Mouse (Mus musculus) thymus, postnatal 0 days (tissue): Measurements from ENCODE around the gene Nxph4. TPM values are rescaled to one million over a fixed set of nuclear protein-coding genes. Genes with fewer than 3 reads are reported as not detected.

ENCODE experiments used
- DNase-seq: peaks from one replicate; pipeline ENCODE4 v3.0.0-alpha.2; 2015; ENCODE audit warnings: low spot score
- polyA plus RNA-seq: library from polyadenylated mRNA; unstranded; fragments of >200 nt; fragmentation: Nextera tagmentation; extraction: Ambion mirVana; gene quantifications from 2 replicates; pipeline ENCODE4 v1.2.1, GENCODE M21; 2015

Gene Nxph4
- polyA plus RNA-seq: 0.19 and 0.23 TPM in 2 replicates

- DNase-seq: no peak
Observed at GRCm38 (mm10) chr10:127534036-127534928, at the start of gene Nxph4. Nxph4 (minus strand) TSS chr10:127534559.

- DNase-seq: no peak
Observed at GRCm38 (mm10) chr10:127583649-127584048, 49.3 kb upstream of the Nxph4 start.

DNA sequence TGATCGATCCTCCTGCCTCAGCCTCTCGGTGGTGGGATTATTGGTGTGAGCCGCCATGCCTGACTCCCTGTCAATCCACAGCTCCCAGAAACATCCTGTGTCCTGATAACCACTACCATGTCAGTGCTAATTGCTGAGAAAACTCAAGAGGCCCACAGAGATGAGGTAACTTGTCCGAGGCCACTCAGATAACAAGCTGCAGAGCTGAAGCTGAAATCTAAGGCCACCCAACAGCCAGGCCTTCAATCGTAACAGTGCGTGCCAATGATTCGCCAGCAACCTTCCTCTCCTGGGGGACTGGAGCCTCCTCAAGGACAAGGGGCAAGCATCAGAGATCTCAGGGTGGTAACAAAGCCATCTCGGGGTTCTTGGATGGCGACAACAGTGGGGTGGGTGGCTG lies 46.9 kb upstream of the Nxph4 start:
- no peak for DNase-seq

DNA sequence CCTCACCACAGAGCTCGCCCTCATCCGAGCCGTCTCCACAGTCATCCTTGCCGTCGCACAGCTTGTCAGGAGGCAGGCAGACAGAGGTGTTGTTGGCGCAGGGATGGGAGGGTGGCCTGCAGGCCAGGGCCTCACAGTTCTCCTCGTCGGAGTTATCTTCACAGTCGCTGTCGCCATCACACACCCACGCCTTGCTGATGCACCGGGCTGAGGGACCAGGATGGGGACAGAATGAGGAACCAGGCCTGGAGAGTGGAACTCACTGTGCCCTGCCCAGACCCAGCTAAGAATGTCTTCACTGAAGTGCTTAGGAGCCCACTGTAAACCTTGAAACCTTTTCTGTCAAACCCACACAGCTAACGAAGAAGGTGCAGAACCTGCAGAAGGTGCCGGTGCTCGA lies 43.6 kb upstream of the Nxph4 start:
- DNase-seq: no peak

- no peak for DNase-seq
Observed at GRCm38 (mm10) chr10:127577156-127577555, 42.8 kb upstream of the Nxph4 start.

DNA sequence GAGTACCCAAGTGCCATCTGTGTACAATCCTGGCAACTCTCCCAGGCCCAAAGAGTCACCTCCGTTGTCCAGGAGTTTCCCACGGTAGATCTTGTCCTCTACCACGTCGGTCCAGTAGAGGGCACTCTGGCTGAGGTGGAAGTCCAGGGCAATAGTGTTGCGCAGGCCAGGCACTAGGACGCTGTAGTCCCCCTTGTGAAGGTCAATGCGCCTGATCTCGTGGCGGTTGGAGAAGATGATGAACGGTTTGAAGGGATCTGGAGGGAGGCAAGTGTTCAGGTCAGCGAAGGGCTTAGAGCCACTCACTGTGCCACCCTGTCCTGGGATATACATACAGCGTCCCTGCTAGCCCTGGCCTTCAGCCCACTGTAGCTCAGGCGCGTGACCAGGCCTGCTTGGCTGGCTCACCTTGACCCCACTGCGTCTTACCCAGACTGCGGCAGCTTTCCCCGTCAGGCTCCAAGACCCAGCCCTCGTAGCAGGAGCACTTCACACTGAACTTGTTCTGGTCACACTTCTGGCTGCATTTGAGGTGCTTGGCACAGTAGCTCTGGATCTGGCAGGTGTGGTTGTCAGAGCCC lies 42.1 kb upstream of the Nxph4 start:
- DNase-seq: peak; percentile 37

- DNase-seq: no peak
Observed at GRCm38 (mm10) chr10:127575741-127576140, 41.4 kb upstream of the Nxph4 start.

GRCm38 (mm10) chr10:127572281-127572680 lies 37.9 kb upstream of the Nxph4 start:
- DNase-seq: no peak

GRCm38 (mm10) chr10:127570937-127571641 lies 36.7 kb upstream of the Nxph4 start:
- no peak for DNase-seq

DNA sequence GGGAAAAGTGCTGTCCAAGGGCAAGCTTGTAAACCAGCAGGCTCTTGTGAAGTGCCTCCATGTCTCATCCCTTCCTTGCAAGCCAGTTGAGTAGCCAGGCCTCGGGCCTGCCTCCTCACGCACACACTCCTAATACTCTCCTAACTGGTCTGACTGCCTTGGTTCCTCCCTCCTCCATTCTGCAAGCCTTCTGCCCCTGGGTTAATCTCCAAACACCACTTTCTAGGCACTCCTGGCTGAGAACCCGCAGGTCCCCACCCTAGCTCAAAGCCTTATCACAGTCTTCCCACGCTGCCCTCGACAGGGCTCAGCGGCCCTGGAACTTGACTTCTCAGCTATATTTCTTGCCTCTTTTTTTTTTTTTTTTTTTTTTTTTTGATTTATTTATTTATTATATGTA lies 36.0 kb upstream of the Nxph4 start:
- no peak for DNase-seq

- DNase-seq: peak; percentile 80
Observed at GRCm38 (mm10) chr10:127569450-127569849, 35.1 kb upstream of the Nxph4 start.

DNA sequence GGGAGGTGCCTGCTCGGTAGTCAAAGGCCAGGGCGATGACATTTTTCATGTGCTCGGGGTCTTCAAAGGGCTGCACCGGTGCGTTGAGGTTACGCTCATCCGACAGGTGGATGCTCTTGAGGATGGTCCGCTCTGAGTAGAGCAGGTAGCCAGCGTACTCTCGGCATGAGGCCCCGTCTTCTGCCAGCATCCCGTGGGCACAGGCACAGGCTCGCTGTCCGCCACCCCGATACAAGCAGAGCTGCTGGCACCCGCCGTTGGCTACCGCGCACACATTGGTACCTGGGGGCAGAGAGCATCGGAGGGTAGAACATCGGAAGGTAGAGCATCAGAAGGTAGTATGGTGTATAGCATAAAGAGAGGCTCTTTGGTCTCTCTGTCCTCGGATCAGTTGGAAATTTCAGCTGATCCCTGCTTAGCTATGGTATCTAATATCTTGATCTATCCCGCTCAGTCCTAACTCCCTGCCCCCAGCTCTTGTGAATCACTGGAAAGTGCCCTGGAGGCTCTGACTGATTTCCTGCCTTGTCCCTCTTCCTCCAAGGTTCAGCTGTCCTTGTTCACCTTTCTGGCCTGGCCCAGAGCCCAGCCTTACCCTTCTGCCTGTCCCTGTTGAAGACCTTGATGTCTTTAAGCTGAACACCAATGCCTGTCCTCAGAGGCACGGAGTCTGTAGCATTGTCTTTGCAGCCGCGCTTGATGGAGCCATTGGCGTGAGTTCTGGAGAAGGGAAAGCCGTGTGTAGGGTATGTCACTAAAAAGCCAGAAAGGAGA lies 32.4 kb upstream of the Nxph4 start:
- no peak for DNase-seq

DNA sequence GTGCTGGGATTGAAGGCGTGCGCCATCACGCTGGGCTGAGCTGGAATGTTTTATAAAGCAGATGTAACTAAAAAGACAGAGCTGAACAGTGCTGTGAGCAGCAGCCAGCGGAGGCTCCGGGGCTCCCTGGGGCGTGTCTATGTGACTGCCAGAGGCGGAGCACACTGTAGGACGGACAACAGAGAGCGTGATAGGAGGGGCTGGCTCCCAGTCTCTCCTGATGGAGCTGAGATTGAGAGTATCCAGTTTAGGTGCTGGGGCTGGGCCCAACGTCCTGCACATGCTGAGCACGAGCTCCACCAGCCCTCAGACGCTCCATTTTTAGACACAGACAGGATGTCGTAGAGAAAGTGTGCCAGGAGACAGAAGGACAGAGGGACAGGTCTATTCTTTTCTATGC lies 29.9 kb upstream of the Nxph4 start:
- no peak for DNase-seq

- no peak for DNase-seq
Observed at GRCm38 (mm10) chr10:127563840-127564239, 29.5 kb upstream of the Nxph4 start.

DNA sequence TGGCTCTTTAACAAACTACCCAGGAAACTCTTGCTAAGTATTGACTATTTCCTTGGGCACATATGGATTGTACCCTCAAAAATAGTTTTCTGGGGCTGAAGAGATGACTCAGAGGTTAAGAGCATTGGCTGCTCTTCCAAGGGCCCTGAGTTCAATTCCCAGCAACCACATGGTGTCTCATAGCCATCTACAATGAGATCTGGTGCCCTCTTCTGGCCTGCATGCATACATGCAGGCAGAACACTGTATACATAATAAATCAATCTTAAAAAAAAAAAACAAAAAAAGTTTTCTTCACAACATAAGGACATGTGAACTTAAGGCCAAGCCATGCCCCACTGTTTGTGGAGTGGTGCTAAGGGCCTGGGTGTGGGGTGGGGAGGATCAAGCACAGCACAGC lies 26.8 kb upstream of the Nxph4 start:
- no peak for DNase-seq

DNA sequence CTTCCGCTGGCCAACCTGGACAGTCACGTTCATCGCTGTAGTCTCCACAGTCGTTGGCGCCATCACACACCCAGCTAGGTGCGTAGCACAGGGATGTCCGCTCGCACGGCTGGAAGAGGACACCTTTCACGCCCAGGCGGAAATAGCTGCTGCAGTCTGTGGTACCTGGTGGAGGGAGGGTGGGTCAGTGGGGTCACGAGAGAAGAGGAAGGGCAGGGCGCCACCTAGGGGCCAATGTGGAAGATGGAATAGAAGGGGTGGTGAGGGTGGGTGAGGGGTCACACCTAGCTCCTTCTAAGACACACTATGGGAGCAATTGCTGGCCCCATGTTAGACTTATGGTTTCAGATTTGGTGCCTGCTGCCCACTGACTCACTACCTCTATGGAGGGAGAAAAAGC lies 23.0 kb upstream of the Nxph4 start:
- DNase-seq: no peak

GRCm38 (mm10) chr10:127555703-127556102 lies 21.3 kb upstream of the Nxph4 start:
- no peak for DNase-seq

- DNase-seq: no peak
Observed at GRCm38 (mm10) chr10:127549892-127550291, 15.5 kb upstream of the Nxph4 start.

GRCm38 (mm10) chr10:127548236-127548635 lies 13.9 kb upstream of the Nxph4 start:
- no peak for DNase-seq

- DNase-seq: no peak
Observed at GRCm38 (mm10) chr10:127546505-127546904, 12.1 kb upstream of the Nxph4 start.

- no peak for DNase-seq
Observed at GRCm38 (mm10) chr10:127544375-127544774, 10.0 kb upstream of the Nxph4 start.
